Mouse (Mus musculus): ENCODE results near the gene Cux1. TPM values are rescaled to one million over a fixed set of nuclear protein-coding genes. Genes with fewer than 3 reads are reported as not detected.

Cux1 gene
- total RNA-seq, 2 experiments from 2014 or later, result 34.5 to 36.4 TPM

- H3K4me3 ChIP-seq, result no peak overlapping the region
- peak in 1 of 2 experiments; percentile 12 for DNase-seq (ENCODE audit: low spot score in 2 of 2)
- H3K27ac ChIP-seq, result no peak overlapping the region
- TF ChIP-seq CTCF (conservative IDR thresholded peaks at IDR 0.05), result no peak
Measured at GRCm38 (mm10) chr5:136442238-136443187, 124.8 kb downstream of the Cux1 start.

- DNase-seq (ENCODE audit: low spot score in 2 of 2), result no peak
- Histone ChIP-seq H3K27ac (no peak overlapping the region), H3K4me3 (no peak overlapping the region)
- no peak for TF ChIP-seq CTCF (conservative IDR thresholded peaks at IDR 0.05)
Measured at GRCm38 (mm10) chr5:136429647-136430046, 137.6 kb downstream of the Cux1 start.

- no peak for TF ChIP-seq CTCF (conservative IDR thresholded peaks at IDR 0.05)
- no peak for DNase-seq (ENCODE audit: low spot score in 2 of 2)
- H3K4me3 ChIP-seq, result no peak overlapping the region
- H3K27ac ChIP-seq, result 0 out of 2 replicates have a peak overlapping the region, but pooled peaks have one; percentile 14
Measured at GRCm38 (mm10) chr5:136428498-136429060, 138.7 kb downstream of the Cux1 start.

GRCm38 (mm10) chr5:136427772-136428497, 139.4 kb downstream of the Cux1 start:
- peak in 1 of 2 experiments; percentile 7 for DNase-seq (ENCODE audit: low spot score in 2 of 2)
- no peak for TF ChIP-seq CTCF (conservative IDR thresholded peaks at IDR 0.05)
- Histone ChIP-seq H3K4me3 (no peak overlapping the region), H3K27ac (peak overlapping the region; percentile 14; the same call in 1 of the 2 replicates)

GRCm38 (mm10) chr5:136427121-136427771, 140.0 kb downstream of the Cux1 start:
- Histone ChIP-seq H3K4me3 (no peak overlapping the region), H3K27ac (peak overlapping the region; percentile 4; the same call in 1 of the 2 replicates)
- no peak for TF ChIP-seq CTCF (conservative IDR thresholded peaks at IDR 0.05)
- DNase-seq (ENCODE audit: low spot score in 2 of 2), result no peak

- DNase-seq (ENCODE audit: low spot score in 2 of 2), result no peak
- H3K27ac ChIP-seq, result no peak overlapping the region
- TF ChIP-seq CTCF (conservative IDR thresholded peaks at IDR 0.05), result no peak
- H3K4me3 ChIP-seq, result no peak overlapping the region
Measured at GRCm38 (mm10) chr5:136422948-136423347, 144.3 kb downstream of the Cux1 start.

- no peak for TF ChIP-seq CTCF (conservative IDR thresholded peaks at IDR 0.05)
- DNase-seq (ENCODE audit: low spot score in 2 of 2), result no peak
- no peak overlapping the region for H3K4me3 ChIP-seq
- H3K27ac ChIP-seq, result no peak overlapping the region
Measured at GRCm38 (mm10) chr5:136421885-136422284, 145.4 kb downstream of the Cux1 start.

- TF ChIP-seq CTCF (conservative IDR thresholded peaks at IDR 0.05), result no peak
- no peak overlapping the region for H3K4me3 ChIP-seq
- no peak for DNase-seq (ENCODE audit: low spot score in 2 of 2)
- no peak overlapping the region for H3K27ac ChIP-seq
Measured at GRCm38 (mm10) chr5:136421316-136421715, 146.0 kb downstream of the Cux1 start.

GRCm38 (mm10) chr5:136420342-136420741, 146.9 kb downstream of the Cux1 start:
- no peak for TF ChIP-seq CTCF (conservative IDR thresholded peaks at IDR 0.05)
- no peak overlapping the region for H3K27ac ChIP-seq
- no peak for DNase-seq (ENCODE audit: low spot score in 2 of 2)
- no peak overlapping the region for H3K4me3 ChIP-seq

- Histone ChIP-seq H3K4me3 (no peak overlapping the region), H3K27ac (no peak overlapping the region)
- no peak for TF ChIP-seq CTCF (conservative IDR thresholded peaks at IDR 0.05)
- DNase-seq (ENCODE audit: low spot score in 2 of 2), result no peak
Measured at GRCm38 (mm10) chr5:136417891-136418290, 149.4 kb downstream of the Cux1 start.

- Histone ChIP-seq H3K27ac (no peak overlapping the region), H3K4me3 (no peak overlapping the region)
- TF ChIP-seq CTCF (conservative IDR thresholded peaks at IDR 0.05), result no peak
- no peak for DNase-seq (ENCODE audit: low spot score in 2 of 2)
Measured at GRCm38 (mm10) chr5:136414479-136414878, 152.8 kb downstream of the Cux1 start.

GRCm38 (mm10) chr5:136410681-136411181, 156.6 kb downstream of the Cux1 start:
- Histone ChIP-seq H3K4me3 (no peak overlapping the region), H3K27ac (no peak overlapping the region)
- no peak for TF ChIP-seq CTCF (conservative IDR thresholded peaks at IDR 0.05)
- peak in 1 of 2 experiments; percentile 3 for DNase-seq (ENCODE audit: low spot score in 2 of 2)
